Mouse (Mus musculus) cerebellum, adult 8-10 months (tissue): ENCODE measurements around the gene Otos.

Source experiments
- DNase-seq: peaks from one replicate; pipeline ENCODE4 v3.0.0; 2022

Gene Otos

GRCm38 (mm10) chr1:92648673-92649072 lies at the start of gene Otos:
TSS of gene Otos (minus strand) at chr1:92648841.
- peak; percentile 68 for DNase-seq

GRCm38 (mm10) chr1:92696848-92697247 lies 48.2 kb upstream of the Otos start:
- peak; percentile 75 for DNase-seq

- DNase-seq: no peak
Measured at GRCm38 (mm10) chr1:92695751-92696150, 47.1 kb upstream of the Otos start.

- no peak for DNase-seq
Measured at GRCm38 (mm10) chr1:92691166-92691844, 42.7 kb upstream of the Otos start.

GRCm38 (mm10) chr1:92686994-92687393 lies 38.4 kb upstream of the Otos start:
- DNase-seq: no peak

- DNase-seq: no peak
Measured at GRCm38 (mm10) chr1:92683151-92683550, 34.5 kb upstream of the Otos start.

GRCm38 (mm10) chr1:92680668-92681603 lies 32.3 kb upstream of the Otos start:
- DNase-seq: no peak

GRCm38 (mm10) chr1:92678757-92679156 lies 30.1 kb upstream of the Otos start:
- no peak for DNase-seq

- DNase-seq: no peak
Measured at GRCm38 (mm10) chr1:92676676-92676975, 28.0 kb upstream of the Otos start.

- DNase-seq: no peak
Measured at GRCm38 (mm10) chr1:92675932-92676675, 27.5 kb upstream of the Otos start.

- no peak for DNase-seq
Measured at GRCm38 (mm10) chr1:92673258-92673782, 24.7 kb upstream of the Otos start.

- no peak for DNase-seq
Measured at GRCm38 (mm10) chr1:92671326-92671725, 22.7 kb upstream of the Otos start.

- no peak for DNase-seq
Measured at GRCm38 (mm10) chr1:92669430-92669829, 20.8 kb upstream of the Otos start.

- peak; percentile 25 for DNase-seq
Measured at GRCm38 (mm10) chr1:92667106-92667505, 18.5 kb upstream of the Otos start.

GRCm38 (mm10) chr1:92659392-92659791 lies 10.8 kb upstream of the Otos start:
- DNase-seq: no peak

GRCm38 (mm10) chr1:92657025-92657820 lies 8.6 kb upstream of the Otos start:
- DNase-seq: no peak

GRCm38 (mm10) chr1:92654676-92655075 lies 6.0 kb upstream of the Otos start:
- no peak for DNase-seq

GRCm38 (mm10) chr1:92653179-92653578 lies 4.5 kb upstream of the Otos start:
- DNase-seq: no peak

- DNase-seq: no peak
Measured at GRCm38 (mm10) chr1:92651467-92651866, 2.8 kb upstream of the Otos start.

GRCm38 (mm10) chr1:92648197-92648596 lies 444 bp downstream of the Otos start:
- DNase-seq: no peak

GRCm38 (mm10) chr1:92647752-92648151 lies 889 bp downstream of the Otos start:
- peak; percentile 77 for DNase-seq

GRCm38 (mm10) chr1:92647026-92647425 lies 1.6 kb downstream of the Otos start:
- DNase-seq: no peak
